Mouse (Mus musculus): Measurements from ENCODE around the gene Igfbp4.

DNA sequence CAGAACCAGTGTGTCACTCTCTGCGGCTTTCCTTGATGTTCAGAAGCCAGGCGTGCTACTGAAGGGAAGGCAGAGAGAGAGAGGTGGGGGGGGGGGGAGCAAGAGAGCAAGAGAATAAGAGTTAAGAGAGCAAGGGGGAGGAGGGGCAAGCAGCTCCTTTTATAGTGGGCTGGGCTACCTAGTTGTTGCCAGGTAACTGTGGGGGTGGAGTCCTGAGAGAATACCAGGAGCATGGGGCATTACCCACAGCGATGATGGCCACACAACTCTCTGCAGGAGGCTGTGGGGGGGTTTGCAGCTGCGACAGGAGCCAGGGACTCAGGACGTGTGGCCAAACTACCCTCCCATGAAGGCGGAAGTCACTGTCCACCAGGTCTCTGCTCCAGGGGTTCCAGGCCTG lies 15.2 kb upstream of the Igfbp4 start:
- no peak for TF ChIP-seq CTCF (IDR thresholded peaks at IDR 0.05; ENCODE audit: low read depth, low read length)
- no peak for TF ChIP-seq POLR2A (IDR thresholded peaks at IDR 0.05; ENCODE audit: borderline replicate concordance, low read depth, low read length)
